Mouse (Mus musculus) CD4-positive helper T cell, adult 2 months (primary cell): ENCODE results near the gene Elp5.
"Not testable (repeated sequence)": the region's sequence is repeated elsewhere in the genome, so short reads cannot be mapped to it uniquely, and the experiment has no call there.

Experiments used
- DNase-seq: peaks from one replicate; pipeline ENCODE4 v3.0.0-alpha.2; 2012; ENCODE audit warnings: low read depth, missing footprints, low spot score

Elp5 gene

GRCm38 (mm10) chr11:69935137-69935879, 47.0 kb downstream of the Elp5 start, which contains the start of gene Ybx2:
TSS of gene Ybx2 (plus strand) at chr11:69935796.
- peak; percentile 86 for DNase-seq

- DNase-seq: no peak
Observed at GRCm38 (mm10) chr11:69934681-69935080, 47.6 kb downstream of the Elp5 start.

GRCm38 (mm10) chr11:69934169-69934568, 48.1 kb downstream of the Elp5 start:
- peak; percentile 84 for DNase-seq

- DNase-seq: no peak
Observed at GRCm38 (mm10) chr11:69933066-69933465, 49.3 kb downstream of the Elp5 start.

- DNase-seq: no peak
Observed at GRCm38 (mm10) chr11:69932254-69932653, 50.1 kb downstream of the Elp5 start.

GRCm38 (mm10) chr11:69931769-69932168, 50.5 kb downstream of the Elp5 start:
- DNase-seq: no peak

- no peak for DNase-seq
Observed at GRCm38 (mm10) chr11:69930967-69931537, 51.3 kb downstream of the Elp5 start.

GRCm38 (mm10) chr11:69930176-69930575, 52.1 kb downstream of the Elp5 start:
- not testable (repeated sequence) for DNase-seq

GRCm38 (mm10) chr11:69929712-69930111, 52.6 kb downstream of the Elp5 start:
- DNase-seq: no peak

GRCm38 (mm10) chr11:69927501-69927900, 54.8 kb downstream of the Elp5 start:
- no peak for DNase-seq

GRCm38 (mm10) chr11:69922796-69923195, 59.5 kb downstream of the Elp5 start:
- DNase-seq: no peak

GRCm38 (mm10) chr11:69922012-69922756, 60.1 kb downstream of the Elp5 start:
- DNase-seq: peak; percentile 52

GRCm38 (mm10) chr11:69921114-69922011, 61.0 kb downstream of the Elp5 start, which contains the start of gene Eif5a:
TSS of gene Eif5a (minus strand) at chr11:69921958.
- DNase-seq: peak; percentile 100

- no peak for DNase-seq
Observed at GRCm38 (mm10) chr11:69920266-69921031, 61.9 kb downstream of the Elp5 start.

GRCm38 (mm10) chr11:69919661-69920265, 62.6 kb downstream of the Elp5 start:
- peak; percentile 92 for DNase-seq

- DNase-seq: no peak
Observed at GRCm38 (mm10) chr11:69919053-69919452, 63.3 kb downstream of the Elp5 start.
